Mouse (Mus musculus) liver, embryonic 12.5 days (tissue): ENCODE measurements at regions not wholly inside any gene's neighbourhood (a gene's known extent, or its start where the extent isn't known, plus 50 kb on each side); places are given as distances from the start of the nearest gene placed in this dataset.

Experiments
- ATAC-seq: fragments of 200-750 bp; cut with Nextera tagmentation; 2 replicates; pipeline ENCODE4 v1.8.0; 2017; ENCODE audit warnings: moderate number of reproducible peaks, mild to moderate bottlenecking, moderate library complexity
- H3K27ac ChIP-seq: fragments of 300-500 bp; sonication (generic); 2 replicates; pipeline ENCODE4 v1.5.1; 2016; ENCODE audit warnings: mild to moderate bottlenecking
- H3K27me3 ChIP-seq: fragments of 300-500 bp; sonication (generic); replicated peaks from 2 replicates; pipeline ENCODE4 v1.6.1; 2016; ENCODE audit warnings: mild to moderate bottlenecking, moderate library complexity
- H3K36me3 ChIP-seq: fragments of 300-500 bp; sonication (generic); 2 replicates; pipeline ENCODE4 v1.6.1; 2016; ENCODE audit warnings: mild to moderate bottlenecking, moderate library complexity
- H3K4me1 ChIP-seq: fragments of 300-500 bp; sonication (generic); 2 replicates; pipeline ENCODE4 v1.6.1; 2016
- H3K4me2 ChIP-seq: fragments of 300-500 bp; sonication (generic); 2 replicates; pipeline ENCODE4 v1.6.1; 2016; ENCODE audit warnings: mild to moderate bottlenecking, moderate library complexity
- H3K4me3 ChIP-seq: fragments of 300-500 bp; sonication (generic); 2 replicates; pipeline ENCODE4 v1.5.1; 2016; ENCODE audit warnings: mild to moderate bottlenecking, moderate library complexity
- H3K9ac ChIP-seq: fragments of 300-500 bp; sonication (generic); 2 replicates; pipeline ENCODE4 v1.6.1; 2016; ENCODE audit warnings: mild to moderate bottlenecking, moderate library complexity
- H3K9me3 ChIP-seq: fragments of 300-500 bp; sonication (generic); replicated peaks from 2 replicates; pipeline ENCODE4 v1.6.1; 2016; ENCODE audit warnings: mild to moderate bottlenecking, moderate library complexity
- WGBS: fragments of 180-500 bp; shearing (Covaris S2); methylation state at CpG from one replicate; pipeline ENCODE4 v1.1.7; 2016; ENCODE audit not compliant: insufficient replicate concordance; 5-methylcytosine and 5-hydroxymethylcytosine counted together

DNA sequence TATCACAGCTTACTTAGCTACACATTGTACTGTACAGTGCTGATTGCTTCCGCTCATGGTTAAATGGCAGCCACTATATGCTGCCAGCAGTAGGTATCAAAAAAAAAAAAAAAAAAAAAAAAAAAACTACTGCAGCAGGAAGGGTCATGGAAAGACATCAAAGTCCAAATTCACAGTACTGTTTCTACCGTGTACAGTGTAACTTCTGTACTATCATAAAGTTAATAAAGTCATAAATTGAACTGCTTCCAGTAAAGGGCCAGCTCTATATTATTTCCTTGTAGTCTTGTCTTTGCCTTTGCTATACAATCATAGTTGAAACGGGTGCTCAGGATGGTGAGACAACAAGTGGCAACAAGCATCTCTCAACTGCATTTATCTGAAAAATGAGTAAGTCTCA lies 552.6 kb upstream of the Mpdz start:
- Histone ChIP-seq H3K9me3 (no peaks in the 10 kb centered on the region), H3K4me1 (no peaks in the 10 kb centered on the region), H3K9ac (no peak overlapping the region), H3K27ac (no peak overlapping the region), H3K36me3 (no peaks in the 10 kb centered on the region), H3K4me3 (no peak overlapping the region), H3K4me2 (no peak overlapping the region), H3K27me3 (no peaks in the 10 kb centered on the region)
- ATAC-seq: no peak
- WGBS: 80% methylated on average over 3 of the region's 3 CpGs

DNA sequence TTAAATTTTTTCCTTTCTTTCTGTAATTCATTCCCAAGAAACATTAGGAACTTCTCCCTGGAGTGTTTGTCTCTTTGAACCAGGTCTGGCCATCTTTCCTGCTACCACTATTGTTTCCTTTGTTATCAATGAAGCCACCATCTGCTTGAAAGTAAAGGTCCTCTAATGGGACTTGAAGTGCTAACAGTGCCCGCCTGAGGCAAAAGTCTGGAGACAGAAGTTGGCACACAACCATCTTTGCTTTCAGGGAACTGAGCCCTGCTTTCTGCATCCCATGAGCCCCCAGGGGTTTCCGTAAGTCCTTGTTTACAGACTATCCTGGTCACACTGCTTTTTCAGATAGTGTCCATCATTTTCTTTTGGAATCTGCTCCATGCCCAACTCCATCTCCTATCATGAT lies 546.2 kb upstream of the Mpdz start:
- Histone ChIP-seq H3K27me3 (no peaks in the 10 kb centered on the region), H3K4me2 (no peak overlapping the region), H3K9ac (no peak overlapping the region), H3K4me1 (no peaks in the 10 kb centered on the region), H3K4me3 (no peak overlapping the region), H3K9me3 (no peaks in the 10 kb centered on the region), H3K27ac (no peak overlapping the region), H3K36me3 (no peaks in the 10 kb centered on the region)
- ATAC-seq: no peak
- 65% methylated on average over 2 of the region's 2 CpGs for WGBS

DNA sequence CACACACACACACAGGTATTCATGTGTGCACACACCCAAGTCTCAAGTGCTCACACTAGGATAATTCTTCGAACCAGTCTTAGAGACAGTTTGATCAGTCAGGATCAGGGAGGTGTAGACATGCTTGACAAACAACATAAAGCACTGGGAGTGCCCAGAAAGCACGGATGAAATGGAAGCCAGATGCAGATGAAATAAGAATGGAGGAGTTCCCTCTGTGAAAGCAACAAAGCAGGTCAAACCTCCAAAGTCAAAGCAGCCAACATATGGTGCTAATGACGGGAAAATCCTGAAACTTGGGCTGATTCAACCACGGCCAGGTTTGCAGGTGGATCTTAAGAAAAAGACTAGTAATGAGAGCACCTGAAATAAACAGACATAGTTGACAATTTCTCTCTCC lies 544.0 kb upstream of the Mpdz start:
- Histone ChIP-seq H3K9me3 (no peaks in the 10 kb centered on the region), H3K27me3 (no peaks in the 10 kb centered on the region), H3K4me3 (no peak overlapping the region), H3K36me3 (no peaks in the 10 kb centered on the region), H3K27ac (no peak overlapping the region), H3K4me2 (no peak overlapping the region), H3K9ac (no peak overlapping the region), H3K4me1 (no peaks in the 10 kb centered on the region)
- 60% methylated on average over 4 of the region's 4 CpGs for WGBS
- ATAC-seq: no peak

DNA sequence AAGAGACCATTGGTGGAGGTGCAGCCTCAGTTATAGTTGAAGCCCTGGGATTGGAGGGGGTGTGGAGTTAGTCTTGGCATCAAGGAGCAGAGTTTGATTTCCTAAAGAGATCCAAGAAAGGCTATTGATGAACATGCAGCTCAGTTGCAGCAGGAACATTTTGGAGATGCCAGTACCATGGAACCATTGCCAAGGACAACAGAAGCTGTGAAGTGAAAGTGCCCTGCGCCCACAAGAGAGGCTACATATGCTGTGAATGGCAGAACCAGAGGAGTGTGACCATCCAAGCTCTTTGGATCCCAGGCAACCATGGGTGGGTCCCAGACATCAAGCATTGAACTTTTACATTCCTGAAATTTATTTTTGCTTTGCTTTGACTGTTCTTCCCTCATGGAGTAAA lies 539.2 kb upstream of the Mpdz start:
- Histone ChIP-seq H3K4me3 (no peak overlapping the region), H3K9me3 (no peaks in the 10 kb centered on the region), H3K36me3 (no peaks in the 10 kb centered on the region), H3K9ac (no peak overlapping the region), H3K27ac (no peak overlapping the region), H3K4me2 (no peak overlapping the region), H3K27me3 (no peaks in the 10 kb centered on the region), H3K4me1 (no peaks in the 10 kb centered on the region)
- WGBS: 77% methylated on average over 1 of the region's 1 CpGs
- ATAC-seq: no peak

DNA sequence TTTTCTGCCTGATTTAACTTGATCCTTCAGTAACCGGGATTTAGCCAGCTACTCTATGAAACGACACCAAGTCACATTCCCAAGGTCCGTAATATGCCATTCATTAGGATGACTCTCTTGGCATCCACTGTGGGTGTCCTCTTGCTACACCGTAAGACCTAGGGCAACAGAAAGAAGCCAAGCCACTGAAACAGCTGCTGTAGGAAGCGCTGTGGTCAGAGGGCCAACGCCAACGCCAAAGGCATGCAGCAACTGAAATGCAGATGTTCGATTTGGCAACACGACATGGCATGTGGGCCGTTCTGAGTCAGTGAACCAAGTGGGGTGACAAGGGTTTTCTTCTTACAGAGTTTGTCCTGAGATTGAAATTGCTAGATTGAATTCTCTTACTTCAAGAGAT lies 527.9 kb upstream of the Mpdz start:
- no peak for ATAC-seq
- Histone ChIP-seq H3K4me1 (no peaks in the 10 kb centered on the region), H3K9me3 (no peaks in the 10 kb centered on the region), H3K9ac (no peak overlapping the region), H3K27me3 (no peaks in the 10 kb centered on the region), H3K4me3 (no peak overlapping the region), H3K4me2 (no peak overlapping the region), H3K27ac (no peak overlapping the region), H3K36me3 (no peaks in the 10 kb centered on the region)
- whole genome bisulfite sequencing: 60% methylated on average over 10 of the region's 10 CpGs

DNA sequence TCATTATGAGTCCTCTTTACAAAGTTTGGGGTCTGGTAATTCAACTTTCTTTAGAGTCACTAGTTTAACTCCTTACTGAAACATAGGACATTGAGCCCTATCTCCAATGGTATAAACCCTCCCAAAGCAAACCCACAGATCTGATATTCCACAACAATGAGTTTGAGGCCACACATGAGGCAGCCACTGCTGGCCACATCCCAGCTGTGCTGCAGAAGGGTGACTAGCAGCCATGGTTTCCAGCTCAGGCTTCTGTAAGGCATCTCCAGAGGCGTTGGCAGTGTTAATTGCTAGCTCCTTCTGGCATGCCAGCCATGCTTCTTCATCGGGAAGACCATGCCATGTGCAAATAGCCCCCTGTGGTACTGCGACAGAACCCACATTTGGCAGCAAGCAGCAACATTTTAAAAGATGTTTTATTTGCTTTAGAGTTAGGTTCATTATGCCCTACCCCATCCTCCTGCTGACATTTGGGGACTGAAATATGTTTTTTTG lies 527.1 kb upstream of the Mpdz start:
- Histone ChIP-seq H3K4me1 (no peaks in the 10 kb centered on the region), H3K36me3 (no peaks in the 10 kb centered on the region), H3K4me3 (no peak overlapping the region), H3K4me2 (no peak overlapping the region), H3K9me3 (no peaks in the 10 kb centered on the region), H3K9ac (no peak overlapping the region), H3K27me3 (no peaks in the 10 kb centered on the region), H3K27ac (no peak overlapping the region)
- ATAC-seq: no peak
- WGBS: 43% methylated on average over 3 of the region's 3 CpGs

DNA sequence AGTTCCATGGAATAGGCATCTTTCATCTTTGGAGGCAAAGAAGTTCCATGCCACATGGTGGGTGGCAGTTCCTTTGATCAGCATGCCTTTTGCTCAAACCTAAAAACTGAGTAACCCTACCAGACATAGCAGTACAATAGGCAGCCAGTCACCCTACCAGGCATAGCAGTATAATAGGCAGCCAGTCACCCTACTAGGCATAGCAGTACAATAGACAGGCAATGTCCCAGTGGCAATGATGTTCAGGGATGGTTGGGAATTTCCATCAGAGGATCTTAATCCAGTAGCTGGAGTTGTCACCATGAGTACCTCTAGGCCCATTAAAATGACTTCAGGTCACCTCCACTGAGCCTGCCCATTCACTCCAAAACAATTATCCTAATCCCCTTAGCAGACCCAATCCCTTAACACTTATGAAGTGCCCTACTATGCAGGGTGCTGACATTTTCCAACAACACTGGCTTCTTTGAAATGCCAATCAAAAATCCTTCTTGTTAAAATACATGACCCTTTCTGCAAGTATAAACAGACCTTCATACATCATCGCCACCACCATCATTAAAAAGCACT lies 523.5 kb upstream of the Mpdz start:
- Histone ChIP-seq H3K9me3 (no peaks in the 10 kb centered on the region), H3K27ac (no peak overlapping the region), H3K4me2 (no peak overlapping the region), H3K4me1 (no peaks in the 10 kb centered on the region), H3K27me3 (no peaks in the 10 kb centered on the region), H3K9ac (no peak overlapping the region), H3K36me3 (no peaks in the 10 kb centered on the region), H3K4me3 (no peak overlapping the region)
- WGBS: 79% methylated on average over 1 of the region's 1 CpGs
- ATAC-seq: no peak

DNA sequence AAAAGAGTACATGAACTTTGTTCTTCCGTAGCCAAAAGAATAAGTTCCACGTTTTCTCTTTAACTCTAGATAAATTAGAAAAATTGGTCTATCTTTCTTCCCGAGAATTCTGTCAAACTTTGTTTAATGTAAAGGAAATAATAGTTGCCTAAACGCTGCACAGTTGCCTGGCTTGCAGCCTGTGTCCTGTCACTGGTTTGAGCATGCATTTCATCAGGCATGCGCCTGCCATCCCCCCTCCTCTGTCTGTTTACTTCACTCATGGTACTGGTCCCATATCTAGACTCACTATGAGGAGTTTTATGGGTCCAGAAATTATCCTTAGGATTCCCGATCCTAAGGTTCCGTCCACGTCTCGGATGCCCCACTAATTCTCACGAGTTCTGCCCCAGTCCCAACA lies 520.5 kb upstream of the Mpdz start:
- ATAC-seq: no peak
- 68% methylated on average over 10 of the region's 10 CpGs for WGBS
- H3K4me2 ChIP-seq: no peak overlapping the region

DNA sequence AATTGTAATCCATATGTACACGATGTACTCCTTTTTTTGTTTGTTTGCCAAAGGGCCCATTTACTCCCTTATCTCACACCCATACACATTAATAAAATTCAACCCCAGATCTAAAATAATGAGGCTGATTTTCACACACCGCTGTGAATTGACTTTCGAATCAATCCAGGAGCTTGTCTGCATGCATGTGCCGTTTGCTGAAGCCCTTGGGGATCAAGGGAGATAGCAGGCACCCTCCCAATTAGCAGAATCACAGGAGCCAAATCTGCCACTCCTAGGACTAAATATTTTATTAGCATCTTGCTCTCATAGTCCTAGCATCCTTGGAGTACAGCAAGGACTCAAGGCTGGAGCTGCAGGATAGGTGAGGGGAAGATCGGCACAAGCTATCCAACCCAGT lies 520.0 kb upstream of the Mpdz start:
- Histone ChIP-seq H3K27ac (no peak overlapping the region), H3K27me3 (no peaks in the 10 kb centered on the region), H3K4me3 (no peak overlapping the region), H3K36me3 (no peaks in the 10 kb centered on the region), H3K4me1 (no peaks in the 10 kb centered on the region), H3K9ac (no peak overlapping the region), H3K9me3 (no peaks in the 10 kb centered on the region), H3K4me2 (no peak overlapping the region)
- 60% methylated on average over 5 of the region's 5 CpGs for WGBS
- no peak for ATAC-seq

More for the DNA sequence above, 520.5 kb upstream of the Mpdz start:
- Histone ChIP-seq H3K9me3 (no peaks in the 10 kb centered on the region), H3K36me3 (no peaks in the 10 kb centered on the region), H3K27me3 (no peaks in the 10 kb centered on the region), H3K4me3 (no peak overlapping the region), H3K9ac (no peak overlapping the region), H3K4me1 (no peaks in the 10 kb centered on the region), H3K27ac (no peak overlapping the region)

DNA sequence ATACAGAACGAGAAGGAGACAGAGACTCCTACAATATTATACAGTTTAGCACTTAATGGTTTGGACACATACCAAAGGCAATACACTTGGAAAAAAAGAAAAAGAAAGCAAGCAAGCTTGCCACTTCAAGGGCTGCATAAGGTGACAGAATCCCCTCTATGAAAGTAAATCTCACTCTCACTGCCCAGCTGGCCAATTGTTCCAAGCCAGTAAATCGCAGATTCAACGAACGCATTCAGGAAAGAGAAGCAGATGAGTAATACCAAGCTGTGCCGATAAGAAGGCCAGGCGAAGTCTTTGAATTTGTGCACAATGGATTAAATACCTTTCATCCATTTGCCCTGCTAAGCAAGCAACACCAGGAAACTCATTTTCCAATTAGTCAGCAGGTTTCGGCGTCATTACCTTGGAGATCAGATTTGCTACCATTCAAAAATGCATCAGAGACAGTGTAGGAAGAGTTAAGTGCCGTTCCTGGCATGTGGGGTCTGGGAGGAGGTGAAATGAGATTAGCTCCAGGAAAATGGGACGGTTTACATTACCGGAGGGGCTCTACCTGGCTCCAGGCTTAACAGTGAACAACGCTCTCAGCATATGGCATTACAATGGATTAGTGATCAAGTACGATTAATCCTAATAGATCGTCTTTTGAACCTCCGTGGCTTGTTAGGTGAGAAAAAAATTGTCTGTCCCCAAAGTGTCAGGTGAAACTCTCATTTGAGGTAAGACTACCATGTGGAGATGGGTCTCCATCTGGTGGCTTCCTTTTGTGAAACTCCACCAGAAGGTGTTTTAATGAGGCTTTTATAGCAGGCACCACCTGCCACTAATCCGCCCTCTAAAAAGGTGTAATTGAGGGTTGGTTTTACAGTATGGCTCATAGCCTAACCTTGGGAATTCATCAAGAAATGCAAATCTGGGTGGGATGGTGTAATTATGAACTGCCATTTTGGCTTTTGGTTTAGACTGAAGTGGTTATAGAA lies 518.2 kb upstream of the Mpdz start:
- no peak overlapping the region for H3K9ac ChIP-seq

DNA sequence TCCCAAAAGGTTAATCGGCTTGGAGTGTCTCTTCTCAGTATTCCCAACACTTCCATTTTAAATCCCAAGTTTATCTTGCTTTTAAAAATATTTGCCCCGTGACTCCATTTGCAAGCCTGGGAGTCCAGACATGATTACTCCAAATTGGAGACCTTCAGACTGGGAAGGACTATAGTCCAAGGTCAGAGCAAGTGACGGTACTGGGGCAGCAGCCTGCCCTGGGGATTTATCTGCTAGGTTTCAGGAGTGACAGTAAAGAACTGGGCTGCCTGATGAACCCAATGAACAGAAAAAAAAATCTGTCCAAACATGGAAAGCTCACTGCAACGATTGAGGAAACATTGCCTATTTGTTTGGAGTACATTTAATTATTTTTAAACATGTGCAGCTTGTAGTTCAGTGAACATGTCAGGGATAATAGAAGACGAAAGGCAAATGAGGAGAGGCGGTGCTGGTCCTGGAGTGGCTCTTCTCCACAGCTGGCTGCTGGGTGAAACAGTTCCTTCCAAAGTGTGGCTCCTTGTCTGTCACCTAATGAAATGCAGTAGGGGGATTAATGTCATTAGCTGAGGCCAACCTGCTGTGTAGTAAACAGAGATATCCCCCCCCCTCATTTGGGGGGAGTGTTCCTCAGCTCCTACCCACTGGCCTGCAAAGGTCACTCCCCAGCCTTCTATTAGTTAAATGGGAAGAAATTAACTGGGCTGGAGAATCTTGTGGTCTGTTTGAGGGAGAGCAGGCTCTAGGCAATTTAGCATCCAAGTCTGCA lies 514.5 kb upstream of the Mpdz start:
- Histone ChIP-seq H3K36me3 (no peaks in the 10 kb centered on the region), H3K4me3 (no peak overlapping the region), H3K9me3 (no peaks in the 10 kb centered on the region), H3K9ac (no peak overlapping the region), H3K4me1 (no peaks in the 10 kb centered on the region), H3K27ac (no peak overlapping the region), H3K27me3 (no peaks in the 10 kb centered on the region), H3K4me2 (no peak overlapping the region)
- 52% methylated on average over 6 of the region's 6 CpGs for WGBS
- ATAC-seq: no peak

More for the DNA sequence above, 518.2 kb upstream of the Mpdz start:
- Histone ChIP-seq H3K4me2 (no peak overlapping the region), H3K4me1 (no peaks in the 10 kb centered on the region), H3K36me3 (no peaks in the 10 kb centered on the region), H3K27ac (no peak overlapping the region), H3K4me3 (no peak overlapping the region), H3K9me3 (no peaks in the 10 kb centered on the region), H3K27me3 (no peaks in the 10 kb centered on the region)
- no peak for ATAC-seq
- WGBS: 77% methylated on average over 16 of the region's 16 CpGs

DNA sequence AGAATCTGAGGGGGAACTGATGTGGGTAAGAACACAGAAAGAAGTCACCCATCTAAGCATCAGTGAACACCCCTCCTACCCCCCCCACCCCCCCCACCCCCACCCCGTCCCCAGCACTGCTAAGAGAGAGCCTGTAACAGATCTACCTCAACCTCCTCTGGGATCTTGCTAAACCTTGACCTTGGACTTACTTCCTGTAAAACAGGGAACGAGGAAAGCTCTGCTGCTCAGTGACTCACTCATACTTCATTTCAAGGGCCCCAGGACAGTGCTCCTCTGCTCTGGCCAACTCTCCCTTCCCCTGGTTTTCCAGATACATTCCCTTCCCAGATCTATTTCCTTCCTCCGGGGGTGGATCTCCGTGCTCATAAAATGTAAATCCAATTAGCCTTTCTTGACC lies 510.4 kb upstream of the Mpdz start:
- H3K36me3 ChIP-seq: no peaks in the 10 kb centered on the region

More for the DNA sequence above, 510.4 kb upstream of the Mpdz start:
- WGBS: 38% methylated on average over 4 of the region's 4 CpGs
- no peaks in the 10 kb centered on the region for H3K9me3 ChIP-seq
- no peak overlapping the region for H3K9ac ChIP-seq
- H3K4me1 ChIP-seq: no peaks in the 10 kb centered on the region
- H3K4me2 ChIP-seq: no peak overlapping the region
- no peak overlapping the region for H3K27ac ChIP-seq
- no peaks in the 10 kb centered on the region for H3K27me3 ChIP-seq
- H3K4me3 ChIP-seq: no peak overlapping the region
- ATAC-seq: no peak
